Mouse (Mus musculus) gastrocnemius, adult 2 months (tissue): ENCODE measurements at regions not wholly inside any gene's neighbourhood (a gene's known extent, or its start where the extent isn't known, plus 50 kb on each side); places are given as distances from the start of the nearest gene placed in this dataset.
"Not testable (repeated sequence)": the region's sequence is repeated elsewhere in the genome, so short reads cannot be mapped to it uniquely, and the experiment has no call there.

Experiments used
- DNase-seq: peaks from one replicate; pipeline ENCODE4 v3.0.0; 2022
- H3K27ac ChIP-seq: fragments of 200-600 bp; 2 replicates; pipeline ENCODE4 v1.8.1; 2022; ENCODE audit warnings: mild to moderate bottlenecking
- H3K4me3 ChIP-seq: fragments of 200-600 bp; 2 replicates; pipeline ENCODE4 v1.8.1; 2022; ENCODE audit warnings: mild to moderate bottlenecking, moderate library complexity
- CTCF ChIP-seq: fragments of 200-600 bp; IDR thresholded peaks from 2 replicates; pipeline ENCODE4 v1.8.1; 2022; ENCODE audit warnings: antibody characterized with exemption, mild to moderate bottlenecking, moderate library complexity
- intact Hi-C: fragments of 180-260 bp; cut with DNase I; formaldehyde crosslinking; loops from one replicate; pipeline ENCODE4 v1.15.1; 2025

DNA sequence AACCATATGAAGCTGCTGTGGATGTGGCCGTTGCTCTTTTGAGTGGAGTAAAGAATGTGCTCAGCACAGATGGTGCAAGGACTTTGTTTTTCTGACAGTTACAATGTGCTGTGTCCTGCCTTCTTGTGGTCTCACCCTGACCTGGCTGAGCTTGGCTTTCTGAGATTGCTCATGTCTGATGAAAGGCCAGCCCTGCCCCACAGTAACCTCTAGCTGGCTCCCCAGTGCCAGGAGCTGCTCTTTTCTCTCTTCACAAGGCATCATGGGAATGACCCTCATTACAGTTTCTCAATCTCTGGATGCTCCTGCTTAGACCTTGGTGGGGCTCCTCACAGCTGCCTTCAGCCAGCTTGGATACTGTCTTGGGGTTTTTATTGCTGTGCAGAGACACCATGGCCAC, 204.9 kb downstream of the Plxna1 start:
- Histone ChIP-seq H3K27ac (no peak overlapping the region), H3K4me3 (no peak overlapping the region)
- no peak for DNase-seq
- TF ChIP-seq CTCF: no peak
- intact Hi-C loops: no loop called here

DNA sequence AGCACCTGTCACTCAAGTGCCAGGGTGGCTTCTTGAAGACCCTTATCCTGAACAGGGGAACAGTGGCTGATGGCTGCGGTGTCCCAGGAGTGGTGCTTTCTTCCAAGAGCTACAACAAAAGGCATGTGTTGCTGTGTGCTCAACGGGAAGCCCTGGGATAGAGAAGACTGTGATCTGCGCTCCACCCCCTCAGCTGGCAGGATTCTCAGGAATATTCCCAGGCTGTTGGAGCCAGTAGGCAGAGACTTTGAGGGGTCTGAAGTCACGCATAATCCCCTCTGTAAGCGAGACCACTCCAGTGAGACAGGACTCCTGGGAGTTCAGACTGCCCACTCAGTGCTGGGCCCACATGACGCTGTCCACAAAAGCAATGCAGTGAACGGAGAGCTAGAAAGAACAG, 202.4 kb downstream of the Plxna1 start:
- Histone ChIP-seq H3K4me3 (no peak overlapping the region), H3K27ac (no peak overlapping the region)
- DNase-seq: no peak
- no peak for TF ChIP-seq CTCF
- intact Hi-C loops: no loop called here

- H3K4me3 ChIP-seq: no peak overlapping the region
- no peak for TF ChIP-seq CTCF
- no peak overlapping the region for H3K27ac ChIP-seq
- intact Hi-C loops: no loop called here
- no peak for DNase-seq
These were observed 200.7 kb downstream of the Plxna1 start for GRCm38 (mm10) chr6:89161746-89162145.

DNA sequence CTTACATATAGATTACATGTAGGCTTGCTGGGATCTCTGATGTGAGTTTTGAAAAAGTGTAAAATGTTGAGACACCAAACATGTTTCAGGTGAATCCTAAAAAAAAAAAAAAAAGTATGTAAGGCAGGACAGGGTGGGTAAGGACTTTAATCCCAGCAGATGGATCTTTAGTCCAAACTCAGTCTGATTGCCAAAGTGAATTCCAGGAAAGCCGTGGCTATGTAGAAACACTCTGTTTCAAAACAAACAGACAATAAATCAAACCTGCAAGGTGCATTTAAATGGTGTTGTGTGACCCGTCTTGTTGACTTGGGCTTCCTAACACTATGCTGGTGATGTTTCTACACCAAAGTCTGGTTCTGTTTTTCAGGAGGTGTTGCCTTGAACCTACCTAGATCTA, 192.9 kb downstream of the Plxna1 start:
- TF ChIP-seq CTCF: no peak
- Histone ChIP-seq H3K27ac (no peak overlapping the region), H3K4me3 (no peak overlapping the region)
- intact Hi-C loops: no loop called here
- DNase-seq: no peak

- H3K4me3 ChIP-seq, H3K27ac ChIP-seq, DNase-seq, intact Hi-C loops: not testable (repeated sequence)
These were observed 177.5 kb downstream of the Plxna1 start for GRCm38 (mm10) chr6:89184920-89185319.

DNA sequence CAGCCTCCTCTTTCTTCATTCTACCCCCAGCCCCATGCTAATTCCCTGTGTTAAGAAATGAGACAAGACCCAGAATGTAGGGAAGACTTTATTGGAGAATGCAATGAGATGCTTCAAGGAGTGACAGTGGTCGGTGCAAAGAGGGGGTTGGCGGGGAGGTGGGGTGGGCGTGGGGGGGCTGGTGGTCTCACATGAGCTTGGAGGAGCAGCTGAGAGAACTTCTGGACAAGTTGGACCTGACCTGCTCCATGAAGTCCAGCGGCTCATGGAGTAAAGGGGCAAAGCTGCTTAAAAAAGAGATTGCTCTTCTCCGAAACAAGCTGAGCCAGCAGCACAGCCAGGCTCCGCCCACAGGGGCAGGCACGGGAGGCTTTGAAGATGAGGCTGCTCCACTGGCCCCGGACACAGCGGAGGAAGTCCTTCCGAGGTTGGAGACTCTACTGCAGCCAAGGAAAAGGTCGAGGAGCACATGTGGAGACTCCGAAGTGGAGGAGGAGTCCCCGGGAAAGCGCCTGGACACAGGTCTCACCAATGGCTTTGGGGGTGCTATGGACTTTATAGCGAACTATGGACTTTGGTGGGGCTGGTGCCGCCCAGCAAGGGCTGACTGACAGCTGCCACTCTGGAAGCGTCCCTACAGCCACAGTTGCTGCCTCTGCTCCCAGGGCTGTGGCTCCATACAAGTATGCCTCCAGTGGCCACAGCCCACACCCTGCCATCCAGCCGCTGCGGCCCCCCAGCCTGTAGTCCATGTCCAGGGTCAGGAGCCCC, 161.7 kb downstream of the Plxna1 start:
- H3K27ac ChIP-seq, DNase-seq, intact Hi-C loops, H3K4me3 ChIP-seq: not testable (repeated sequence)

DNA sequence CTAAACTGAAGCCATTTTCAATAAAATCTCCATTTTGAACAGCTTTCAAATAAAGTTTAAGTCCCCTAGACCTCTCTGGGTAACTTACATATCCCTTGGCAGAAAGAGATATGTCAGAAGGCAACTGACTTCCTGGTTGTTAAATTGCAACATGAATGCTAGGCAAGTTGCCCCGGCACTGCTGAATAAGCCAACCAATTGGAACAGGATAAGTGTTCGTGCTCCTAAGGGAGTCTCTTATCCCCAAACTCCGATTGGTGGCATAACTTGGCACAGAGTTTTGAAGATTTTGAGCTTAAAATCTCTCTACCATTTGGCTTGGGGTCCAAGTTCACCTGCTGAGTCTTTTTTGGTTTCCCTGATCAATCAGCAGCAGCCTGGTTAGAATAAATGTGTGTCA, 147.4 kb downstream of the Plxna1 start:
- no peak for DNase-seq

GRCm38 (mm10) chr6:89235416-89236075, 126.9 kb downstream of the Plxna1 start:
- peak overlapping the region; percentile 59 for H3K4me3 ChIP-seq
- H3K27ac ChIP-seq: no peak overlapping the region
- TF ChIP-seq CTCF: no peak
- intact Hi-C loops: loop anchor here (5.0 kb wide), 2 partner anchors 92 to 298 kb away; no protein-coding TSS in a partner anchor
- DNase-seq: peak; percentile 65

More for the DNA sequence above, 147.4 kb downstream of the Plxna1 start:
- no peak overlapping the region for H3K4me3 ChIP-seq
- TF ChIP-seq CTCF: no peak
- H3K27ac ChIP-seq: no peak overlapping the region
- intact Hi-C loops: no loop called here

DNA sequence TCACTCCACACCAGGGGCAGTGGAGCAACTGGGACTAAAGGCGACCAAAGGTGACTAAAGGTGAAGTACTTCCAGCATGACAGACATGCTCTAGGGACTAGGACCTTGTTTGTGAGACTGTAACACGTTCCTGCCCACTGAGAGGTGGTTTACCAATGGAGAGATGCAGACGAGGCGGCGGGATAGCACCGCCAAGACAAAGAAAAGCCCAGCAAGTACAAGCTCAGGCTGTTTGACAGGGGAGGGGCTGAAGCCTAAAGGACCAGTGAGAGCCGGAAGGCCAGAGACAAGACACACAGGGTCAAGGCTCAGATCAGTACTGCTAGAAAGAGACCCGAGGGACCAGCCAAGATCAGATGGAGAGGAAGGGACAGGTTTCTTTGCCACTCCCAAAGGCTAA, 126.2 kb downstream of the Plxna1 start:
- intact Hi-C loops: loop anchor here (5.0 kb wide), 2 partner anchors 91 to 299 kb away; no protein-coding TSS in a partner anchor
- DNase-seq: no peak
- H3K4me3 ChIP-seq: no peak overlapping the region
- no peak overlapping the region for H3K27ac ChIP-seq
- no peak for TF ChIP-seq CTCF

DNA sequence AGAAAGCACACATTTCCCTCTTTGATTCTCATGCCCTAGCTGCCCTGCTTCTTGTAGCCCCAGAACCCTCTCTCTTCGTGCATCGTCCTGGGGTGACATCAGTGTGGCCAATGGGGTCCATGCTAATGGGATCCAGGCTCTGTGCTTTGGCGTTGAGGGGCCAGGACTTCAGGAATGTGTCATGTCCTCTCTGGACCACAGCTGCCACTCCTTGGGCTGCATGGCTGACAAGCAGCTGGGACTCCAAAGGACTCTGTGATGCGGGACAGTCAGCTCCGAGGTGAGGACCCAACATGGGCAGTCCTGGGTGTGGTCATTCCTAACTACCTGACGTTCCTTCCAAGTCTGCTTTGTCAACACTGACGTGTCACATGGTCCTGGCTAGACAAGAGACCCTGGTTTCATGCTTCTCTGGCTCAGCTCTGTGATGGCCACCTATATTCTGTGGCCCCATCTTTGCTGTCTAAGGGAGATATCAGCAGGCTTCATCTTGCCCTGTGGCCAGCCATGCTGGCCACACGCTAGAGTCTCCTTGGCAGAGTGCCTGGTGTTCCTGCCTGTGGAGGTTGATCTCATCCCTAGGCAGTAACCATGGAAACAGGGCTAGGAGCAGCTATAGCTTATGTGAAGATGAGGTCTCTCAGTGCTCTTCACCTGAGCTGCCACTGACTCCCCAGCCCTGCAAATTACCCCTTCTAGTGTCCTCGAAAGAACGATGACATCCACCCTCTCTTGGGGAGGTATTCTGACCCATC, 125.4 kb downstream of the Plxna1 start:
- intact Hi-C loops: loop anchor here (5.0 kb wide), 2 partner anchors 90 to 300 kb away; no protein-coding TSS in a partner anchor
- no peak for DNase-seq
- H3K4me3 ChIP-seq: no peak overlapping the region
- no peak for TF ChIP-seq CTCF
- no peak overlapping the region for H3K27ac ChIP-seq

GRCm38 (mm10) chr6:89238871-89239270, 123.5 kb downstream of the Plxna1 start:
- Histone ChIP-seq H3K27ac (peak overlapping the region; percentile 87), H3K4me3 (peak overlapping the region; percentile 64)
- TF ChIP-seq CTCF: no peak
- DNase-seq: peak; percentile 52
- intact Hi-C loops: loop anchor here (2.0 to 5.0 kb wide), 3 partner anchors 88 to 302 kb away; no protein-coding TSS in a partner anchor

DNA sequence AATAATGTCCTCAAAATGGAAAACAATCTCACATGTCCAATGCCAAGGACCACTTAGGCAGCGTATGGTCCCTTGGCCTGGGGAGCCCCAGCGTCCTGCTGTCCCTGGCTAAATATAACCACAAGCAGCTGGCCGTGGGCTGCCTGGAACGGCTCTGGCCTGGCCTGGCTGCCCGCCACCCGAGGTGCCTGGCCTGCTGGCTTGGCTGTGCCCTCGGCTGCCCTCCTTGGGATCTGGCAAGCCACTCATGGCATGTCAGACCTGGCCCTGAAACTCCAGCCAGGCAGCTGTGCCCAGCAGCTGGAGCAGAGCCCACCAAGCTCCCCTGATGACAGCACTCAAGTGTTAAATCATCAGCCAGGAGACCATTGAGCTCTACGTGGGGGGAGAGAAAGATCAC, 122.9 kb downstream of the Plxna1 start:
- Histone ChIP-seq H3K27ac (peak overlapping the region; percentile 87), H3K4me3 (peak overlapping the region; percentile 64)
- peak; percentile 96 for DNase-seq
- TF ChIP-seq CTCF: no peak
- intact Hi-C loops: loop anchor here (2.0 to 5.0 kb wide), 3 partner anchors 88 to 302 kb away; no protein-coding TSS in a partner anchor
